Mouse (Mus musculus) gastrocnemius, adult 8-10 months (tissue): Measurements from ENCODE around the gene Atp5h. TPM values are rescaled to one million over a fixed set of nuclear protein-coding genes. Genes with fewer than 3 reads are reported as not detected.
"Not testable (repeated sequence)": the region's sequence is repeated elsewhere in the genome, so short reads cannot be mapped to it uniquely, and the experiment has no call there.

Experiments used
- DNase-seq, 2 experiments: peaks; one replicate each; pipeline ENCODE4 v3.0.0; 2022; ENCODE audit warnings: low spot score in 2 of 2
- total RNA-seq, 4 experiments: library from RNA; stranded (reverse); gene quantifications; 2 replicates each; pipeline ENCODE4 v1.2.4; 2022

The Atp5h gene
- total RNA-seq, 4 experiments from 2014 or later, result 638 to 797 (median 746) TPM

DNA sequence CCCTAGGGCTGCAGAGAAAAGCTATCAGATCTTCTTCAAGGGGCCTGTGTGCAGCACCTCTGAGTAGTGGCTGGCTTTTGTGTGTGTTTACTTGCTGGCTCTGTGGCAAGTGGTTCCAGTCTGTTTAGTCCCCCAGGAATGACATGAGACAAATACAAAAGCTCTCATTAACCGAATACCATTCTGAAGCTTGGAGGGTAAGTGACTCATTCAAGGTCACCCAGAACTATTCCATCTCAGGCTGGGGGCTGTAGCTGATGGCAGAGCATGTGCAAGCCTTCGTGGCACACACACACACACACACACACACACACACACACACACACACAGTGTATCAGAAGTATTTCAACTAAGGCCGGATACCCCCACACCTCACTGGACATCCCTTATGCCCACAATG, 19.6 kb downstream of the Atp5h start:
- DNase-seq, result no peak

DNA sequence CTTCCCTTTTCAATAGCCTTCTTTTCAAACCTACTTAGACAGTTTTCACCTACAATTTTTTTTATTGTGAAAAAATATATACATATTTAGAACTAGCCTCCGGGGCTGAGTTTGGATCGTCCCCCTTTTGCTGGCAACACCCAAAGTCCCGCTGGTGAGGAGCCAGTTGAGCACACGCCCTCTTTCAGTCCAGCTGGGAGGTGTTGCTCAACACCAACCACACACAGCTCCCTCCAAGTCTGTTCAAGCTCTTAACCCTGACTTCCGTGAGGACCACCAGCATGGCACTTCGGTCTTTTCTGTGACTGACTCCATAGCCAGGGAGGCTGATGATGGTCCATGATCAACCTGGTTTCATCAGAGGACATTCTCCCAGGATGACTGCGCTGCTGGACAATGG, 21.7 kb downstream of the Atp5h start:
- no peak for DNase-seq

DNA sequence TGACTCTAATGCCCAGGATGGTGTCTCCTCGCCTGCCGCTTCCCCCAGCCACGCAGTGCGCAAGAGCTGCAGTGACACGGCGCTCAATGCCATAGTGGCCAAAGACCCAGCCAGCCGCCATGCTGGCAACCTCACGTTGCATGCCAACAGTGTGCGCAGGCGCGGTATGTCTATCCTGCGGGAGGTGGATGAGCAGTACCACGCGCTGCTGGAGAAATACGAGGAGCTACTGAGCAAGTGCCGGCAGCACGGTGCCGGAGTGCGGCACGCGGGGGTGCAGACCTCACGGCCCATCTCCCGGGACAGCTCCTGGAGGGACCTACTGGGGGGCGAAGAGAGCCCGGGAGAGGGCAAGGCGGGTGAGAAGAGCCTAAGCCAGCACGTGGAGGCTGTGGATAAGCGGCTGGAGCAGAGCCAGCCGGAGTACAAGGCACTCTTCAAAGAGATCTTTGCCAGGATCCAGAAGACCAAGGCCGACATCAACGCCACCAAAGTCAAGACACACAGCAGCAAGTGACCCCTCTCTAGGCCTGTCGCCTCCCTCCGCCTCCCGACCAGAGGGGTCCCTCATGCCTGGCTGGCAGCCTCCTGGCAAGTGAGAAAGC, 25.9 kb downstream of the Atp5h start:
- DNase-seq, result no peak

DNA sequence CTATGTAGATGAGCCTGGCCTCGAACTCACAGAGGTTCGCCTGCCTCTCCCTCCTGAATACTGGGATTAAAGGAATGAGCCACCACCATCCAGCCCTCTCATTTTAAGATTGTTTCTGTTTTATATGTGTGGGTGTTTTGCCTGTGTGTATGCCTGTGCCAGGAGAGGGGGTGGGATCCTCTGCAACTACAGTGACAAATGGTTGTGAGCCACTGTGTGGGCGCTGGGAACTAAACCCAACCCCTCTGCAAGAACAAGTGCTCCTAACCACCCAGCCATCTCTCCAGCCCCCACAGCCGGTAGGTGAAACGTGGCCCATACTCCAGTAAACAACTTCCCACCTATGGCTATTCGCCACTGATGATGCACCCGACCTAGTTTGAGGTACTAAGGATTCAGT, 28.4 kb downstream of the Atp5h start:
- no peak for DNase-seq

DNA sequence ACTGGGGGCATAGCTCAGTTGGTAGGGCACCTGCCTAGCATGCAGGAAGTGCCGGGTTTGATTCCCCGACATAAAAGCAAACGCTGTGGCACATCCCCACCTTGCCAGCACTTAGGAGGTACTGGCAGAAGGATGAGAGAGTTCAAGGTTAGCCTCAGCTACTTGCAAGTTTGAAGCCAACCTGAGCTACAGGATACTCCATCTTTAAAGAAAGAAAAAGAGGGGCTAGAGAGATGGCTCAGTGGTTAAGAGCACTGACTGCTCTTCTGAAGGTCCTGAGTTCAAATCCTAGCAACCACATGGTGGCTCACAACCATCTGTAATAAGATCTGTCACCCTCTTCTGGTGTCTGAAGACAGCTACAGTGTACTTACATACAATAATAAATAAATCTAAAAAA, 32.9 kb downstream of the Atp5h start:
- not testable (repeated sequence) for DNase-seq

DNA sequence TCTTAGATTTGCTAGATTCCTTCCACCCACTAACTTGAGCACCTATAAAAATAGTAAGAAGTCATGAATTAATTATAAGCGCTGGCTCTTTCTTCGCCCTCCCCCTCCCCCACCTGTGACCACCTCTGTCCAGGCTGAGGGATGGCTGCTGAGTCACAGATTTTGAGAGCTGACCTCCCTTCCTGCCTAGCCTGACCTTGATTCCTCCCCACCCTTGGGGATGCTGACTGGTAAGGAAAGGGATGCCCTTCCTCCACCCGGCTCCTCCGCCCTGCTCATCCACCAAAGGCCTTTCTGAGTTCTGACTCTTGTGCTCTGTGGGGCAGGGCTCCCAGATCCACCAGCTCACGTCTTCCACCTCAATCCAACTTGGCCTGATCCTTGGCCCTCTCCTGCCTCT, 35.2 kb downstream of the Atp5h start:
- no peak for DNase-seq

DNA sequence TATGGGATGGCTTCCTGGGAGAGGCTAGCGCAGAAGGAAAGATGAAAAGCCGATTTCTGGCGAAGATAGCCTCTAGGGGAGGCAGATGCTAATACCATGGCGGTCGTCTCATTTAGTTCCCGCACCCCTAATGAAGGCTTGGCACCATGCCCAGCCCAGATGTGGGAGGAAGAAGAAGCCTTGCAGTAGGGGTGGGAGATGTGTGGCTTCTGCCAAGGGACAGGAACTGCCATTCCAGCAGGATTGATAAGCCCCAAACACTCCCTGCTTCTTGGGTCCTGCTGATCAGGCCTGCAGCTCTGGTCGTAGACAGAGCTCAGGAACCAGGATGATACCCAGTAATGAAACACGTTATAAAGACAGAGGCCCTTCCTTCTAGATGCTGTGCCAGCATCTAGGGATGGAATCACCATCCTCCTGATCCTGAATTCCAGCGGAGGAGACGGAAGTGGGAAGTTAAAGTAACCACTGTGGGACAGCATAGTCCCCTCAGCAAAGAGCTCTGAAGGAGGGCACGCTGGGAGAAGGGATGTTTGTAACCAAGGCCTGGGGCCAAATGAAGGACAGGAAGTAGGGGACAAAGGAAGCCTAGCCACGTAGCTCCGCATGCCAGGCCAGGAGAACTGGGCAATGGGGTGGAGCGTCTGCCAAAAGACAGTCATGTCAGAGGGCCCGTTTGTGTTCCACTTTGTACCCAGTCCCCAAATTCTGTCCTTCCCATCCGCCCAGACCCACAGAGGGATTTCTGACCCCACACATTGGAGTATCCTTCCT, 35.9 kb downstream of the Atp5h start:
- no peak for DNase-seq

DNA sequence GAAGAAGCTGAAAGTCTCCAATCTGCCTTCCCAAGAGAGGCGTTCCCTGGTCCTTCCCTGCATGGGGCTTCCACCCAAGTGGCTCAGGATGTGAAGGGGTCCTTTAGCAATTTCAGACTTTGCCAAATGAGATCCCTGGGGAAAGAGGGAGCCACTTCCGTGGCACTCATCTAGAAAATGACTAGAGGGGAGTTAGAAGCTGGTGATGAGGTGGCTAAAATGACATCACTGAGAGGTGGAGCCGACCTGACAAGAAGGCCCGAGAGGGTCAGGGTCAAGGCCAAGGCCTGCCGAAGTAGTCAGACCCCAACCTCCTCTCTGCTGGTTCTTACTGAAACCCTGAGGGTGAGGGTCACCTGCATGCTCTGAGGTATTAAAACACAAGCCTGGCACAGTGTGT, 36.9 kb downstream of the Atp5h start:
- DNase-seq, result no peak

DNA sequence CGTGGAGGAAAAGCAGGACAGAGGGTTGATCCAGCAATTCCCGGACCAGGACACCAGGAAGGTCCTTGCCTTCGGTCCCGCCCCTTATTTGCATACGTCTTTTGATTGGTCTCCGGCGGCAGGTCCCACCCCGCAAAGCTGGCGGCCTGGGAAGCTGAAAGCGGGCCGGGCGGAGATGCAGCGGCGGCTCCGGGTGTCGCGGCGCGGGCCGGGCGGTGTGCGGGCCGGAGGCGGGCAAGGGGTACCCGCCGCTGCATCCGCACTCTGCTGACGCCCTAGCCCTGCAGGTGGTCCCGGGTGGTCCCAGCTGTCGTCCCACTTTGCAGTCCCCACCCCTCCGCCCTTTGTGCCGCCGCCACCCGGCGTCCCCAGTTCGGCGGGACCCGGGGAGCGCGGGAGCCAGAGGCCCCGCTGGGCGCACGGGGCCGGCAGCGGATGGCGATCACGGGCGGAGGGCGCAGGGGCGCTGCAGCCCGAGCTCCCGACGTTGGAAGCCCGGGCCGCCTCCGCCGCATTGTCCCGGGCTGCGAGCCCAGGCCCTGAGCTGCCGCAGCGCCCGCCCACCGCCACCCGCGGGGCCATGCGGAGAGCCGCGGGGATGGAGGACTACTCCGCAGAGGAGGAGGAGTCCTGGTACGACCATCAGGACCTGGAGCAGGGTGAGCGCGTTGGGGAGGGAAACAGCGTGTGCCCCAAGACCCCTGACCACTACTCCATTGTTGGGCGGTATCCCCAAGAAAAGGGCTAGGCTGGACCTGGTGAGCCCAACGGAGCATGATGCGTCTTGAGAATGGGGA, 37.8 kb downstream of the Atp5h start, which contains the start of gene Cdr2l:
TSS of gene Cdr2l (plus strand) at position 174 of the 797 bp plus-strand sequence.
- peak; percentile 79 to 82 for DNase-seq

DNA sequence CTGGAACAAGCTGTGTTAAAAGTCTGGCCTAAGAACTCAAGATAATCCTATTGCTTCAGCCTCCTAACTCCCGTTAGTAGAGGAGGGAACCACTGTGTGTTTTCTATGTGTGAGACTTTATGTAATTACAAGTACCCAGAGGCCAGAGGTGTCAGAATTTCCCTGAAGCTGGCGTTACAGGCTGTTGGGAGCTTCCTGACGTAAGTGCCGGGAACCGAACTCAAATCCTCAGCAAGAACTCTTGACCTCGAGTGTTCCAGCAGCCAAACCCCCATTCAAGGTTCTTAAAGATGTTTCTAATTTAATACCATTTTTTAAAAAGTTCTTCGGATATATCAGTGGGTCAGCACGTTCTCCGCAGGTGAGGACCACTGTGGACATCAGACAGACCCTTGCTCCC, 38.5 kb downstream of the Atp5h start:
- DNase-seq, result no peak

DNA sequence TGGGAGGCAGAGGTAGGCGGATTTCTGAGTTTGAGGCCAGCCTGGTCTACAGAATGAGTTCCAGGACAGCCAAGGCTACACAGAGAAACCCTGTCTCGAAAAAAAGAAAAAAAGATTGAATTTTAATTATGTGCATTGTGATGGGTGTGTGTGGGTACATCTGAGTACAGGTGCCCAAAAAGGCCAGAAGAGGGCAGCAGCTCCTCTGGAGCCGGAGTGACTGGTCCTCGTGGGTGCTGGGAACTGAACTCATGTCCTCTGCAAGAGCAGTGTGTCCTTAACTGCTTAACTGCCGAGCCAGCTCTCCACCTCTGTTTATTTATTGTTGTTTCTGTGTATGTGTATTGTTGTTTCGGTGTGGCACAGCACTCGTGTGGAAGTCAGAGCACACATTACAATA, 41.9 kb downstream of the Atp5h start:
- DNase-seq, result no peak

DNA sequence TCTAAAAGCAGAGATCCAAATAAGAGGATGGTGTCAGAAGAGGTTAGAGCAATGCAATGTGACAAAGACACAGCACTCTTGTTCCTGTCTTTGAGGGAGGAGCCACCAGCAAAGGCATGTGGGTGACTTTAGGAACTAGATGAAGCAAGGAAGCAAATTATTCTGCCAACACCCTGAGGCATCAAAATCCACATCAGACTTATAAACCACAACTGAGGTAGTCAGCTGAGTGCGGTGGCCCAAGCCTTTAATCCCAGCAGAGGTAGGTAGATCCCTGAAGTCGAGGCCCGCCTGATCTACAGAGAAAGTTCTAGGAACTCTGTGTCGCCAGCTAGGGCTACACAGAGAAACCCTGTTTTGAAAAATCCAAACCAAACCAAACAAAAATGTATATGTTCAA, 42.5 kb downstream of the Atp5h start:
- DNase-seq, result no peak

DNA sequence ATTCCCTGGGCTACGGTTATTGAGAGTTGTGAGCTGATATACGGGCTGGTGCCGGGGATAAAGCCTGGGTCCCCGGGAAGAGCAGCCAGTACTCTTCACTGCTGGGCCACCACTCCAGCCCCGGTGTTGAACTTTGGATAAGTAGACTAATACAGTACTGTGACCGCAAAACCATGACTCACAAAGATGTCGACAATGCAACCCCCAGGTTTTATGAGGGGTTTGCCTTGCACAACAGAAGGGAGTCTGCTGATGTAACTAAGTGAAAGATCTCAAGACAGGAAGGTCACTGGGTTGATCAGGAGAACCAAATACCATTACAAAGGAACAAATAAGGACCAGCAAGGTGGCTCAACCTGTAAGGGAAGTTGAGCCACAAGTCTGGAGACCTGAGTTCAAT, 43.0 kb downstream of the Atp5h start:
- DNase-seq, result no peak

DNA sequence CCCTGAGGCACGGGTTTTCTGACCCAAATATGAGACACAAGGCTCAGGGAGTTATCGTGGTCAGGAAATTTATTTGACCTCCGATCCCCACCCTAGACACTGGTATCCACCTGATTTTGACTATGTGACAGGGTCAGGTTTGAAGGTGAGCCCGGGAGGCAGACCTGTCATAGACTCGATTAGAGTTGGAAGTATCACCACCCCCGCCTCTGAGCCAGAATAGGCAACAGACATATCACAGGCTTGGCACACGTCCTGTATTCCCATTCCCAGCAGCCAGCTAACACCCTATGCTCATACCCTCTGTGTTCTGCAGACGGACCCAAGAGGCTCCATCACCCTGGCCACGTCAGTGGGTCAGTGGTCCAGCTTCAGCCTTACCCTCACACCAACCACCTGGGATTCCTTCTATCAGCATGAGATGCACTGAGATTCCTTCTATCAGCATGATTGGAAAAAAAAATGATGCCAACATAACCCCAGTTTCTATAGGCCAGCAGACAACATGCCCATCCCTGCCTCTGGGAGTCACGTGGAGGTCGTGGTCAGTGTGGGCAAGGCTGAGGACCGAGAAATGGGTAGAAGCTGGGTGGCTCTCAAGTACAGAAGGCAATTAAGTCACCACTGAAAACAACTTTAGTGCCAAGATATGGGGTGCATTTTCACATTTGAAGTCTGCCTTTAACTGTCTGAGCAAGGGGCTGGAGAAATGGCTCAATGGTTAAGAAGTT, 44.9 kb downstream of the Atp5h start:
- DNase-seq, result no peak

DNA sequence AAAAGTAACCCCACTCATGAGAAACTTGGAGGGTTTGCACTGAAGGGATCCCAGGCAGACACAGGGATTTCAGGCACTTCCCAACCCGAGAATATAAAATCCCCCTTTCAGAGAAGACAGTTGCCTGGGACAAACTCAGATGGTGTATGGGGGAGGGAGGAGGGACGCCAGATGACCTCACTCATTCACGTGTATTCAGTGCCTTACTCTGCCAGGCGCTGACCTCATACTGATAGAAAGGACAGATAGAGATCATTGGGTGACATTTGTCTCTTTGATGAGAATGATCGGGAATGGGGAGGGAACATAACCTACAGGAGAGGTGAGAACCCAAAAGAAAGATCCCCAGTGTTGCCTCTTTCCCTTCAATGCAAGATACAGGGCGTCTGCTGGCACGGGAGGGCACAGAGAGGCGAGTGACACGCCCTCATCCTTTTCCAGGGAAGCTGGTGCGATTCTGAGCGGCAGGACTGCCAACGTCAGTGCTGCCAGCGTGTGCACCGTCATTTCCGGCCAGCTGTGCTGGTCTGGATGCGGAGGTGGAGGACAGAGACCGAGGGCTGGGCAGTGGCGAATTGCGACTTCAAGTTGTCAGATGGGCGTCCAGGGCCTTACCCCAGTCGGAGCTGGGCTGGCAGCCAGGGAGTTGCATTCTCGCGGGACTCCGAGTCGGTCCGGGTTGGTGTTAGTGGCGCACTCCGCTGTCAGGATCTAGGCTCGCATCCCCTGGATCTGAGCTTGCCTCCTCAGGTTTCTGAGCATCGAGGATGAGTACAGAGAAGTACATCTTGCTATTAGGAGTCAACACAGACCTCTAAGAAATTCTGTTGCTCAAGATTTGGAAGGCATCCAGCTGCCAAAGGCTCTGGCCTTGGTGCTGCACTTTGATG, 45.7 kb downstream of the Atp5h start:
- DNase-seq, result peak; percentile 46 to 59

DNA sequence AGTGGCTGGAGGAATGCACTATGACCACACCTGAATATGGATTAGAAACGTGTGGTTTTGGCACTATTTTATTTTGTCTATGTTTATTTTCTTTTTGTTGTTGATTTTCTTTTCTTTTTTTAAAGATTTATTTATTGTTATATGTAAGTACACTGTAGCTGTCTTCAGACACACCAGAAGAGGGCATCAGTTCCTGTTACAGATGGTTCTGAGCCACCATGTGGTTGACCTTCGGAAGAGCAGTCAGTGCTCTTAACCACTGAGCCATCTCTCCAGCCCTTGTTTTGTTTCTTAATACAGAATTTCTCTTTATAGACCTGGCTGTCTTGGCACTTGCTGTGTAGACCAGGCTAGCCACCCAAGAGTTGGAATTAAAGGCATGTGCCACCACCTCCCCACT, 47.0 kb downstream of the Atp5h start:
- DNase-seq, result no peak

DNA sequence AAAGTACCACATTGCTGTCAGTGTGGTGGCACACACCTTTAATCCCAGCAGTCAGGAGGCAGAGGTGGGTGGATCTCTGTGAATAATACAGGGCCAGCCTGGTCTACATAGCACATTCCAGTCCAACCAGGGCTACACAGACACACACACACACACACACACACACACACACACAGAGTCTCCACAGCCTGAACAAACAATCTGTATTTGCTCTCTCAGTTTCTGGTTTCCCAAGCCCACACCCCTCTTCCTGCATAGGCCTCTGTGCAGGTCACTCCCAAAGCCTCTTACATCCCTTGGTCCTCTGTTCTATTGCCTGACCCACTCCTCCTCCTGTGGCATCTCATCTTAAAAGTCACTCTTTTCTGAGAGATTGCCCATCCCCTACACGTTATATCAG, 47.7 kb downstream of the Atp5h start:
- DNase-seq, result no peak

DNA sequence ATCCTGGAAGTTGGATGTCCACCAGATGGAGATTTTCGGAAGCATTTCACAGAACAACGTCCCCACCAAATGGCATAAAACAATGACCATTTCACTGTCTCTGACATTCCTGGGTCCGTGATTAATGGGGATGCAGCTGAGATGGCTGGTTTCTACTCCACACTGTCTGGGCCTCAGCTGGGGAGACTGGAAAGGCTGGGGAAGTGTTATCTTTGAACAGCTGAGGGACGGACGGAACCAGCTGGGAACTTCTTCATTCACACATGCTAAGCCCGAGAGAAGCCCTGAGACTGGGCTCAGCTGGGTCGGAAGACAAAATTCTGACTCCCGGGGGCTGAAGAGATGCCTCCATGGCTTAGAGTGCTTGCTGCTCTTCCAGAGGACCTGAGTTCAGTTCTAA, 48.4 kb downstream of the Atp5h start:
- DNase-seq, result no peak

DNA sequence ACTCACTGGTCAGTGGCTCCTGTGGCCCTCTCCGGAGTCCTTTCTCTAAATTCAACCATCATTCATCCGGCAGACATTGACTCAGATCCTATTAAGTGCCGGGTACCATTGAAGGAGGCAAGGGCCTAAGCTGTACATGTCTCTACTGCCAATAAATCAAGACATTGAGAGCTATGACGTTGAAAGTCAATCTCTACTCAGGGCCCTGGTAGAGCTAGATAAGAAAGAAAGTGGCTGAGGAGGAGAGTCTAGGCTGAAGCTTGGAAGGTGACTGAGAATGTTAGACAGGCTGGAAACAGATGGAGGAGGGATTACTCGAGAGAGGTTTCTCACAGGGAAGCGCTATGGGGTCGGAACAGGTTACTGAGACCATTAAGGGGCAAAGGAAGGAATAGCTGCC, 49.4 kb downstream of the Atp5h start:
- DNase-seq, result no peak

DNA sequence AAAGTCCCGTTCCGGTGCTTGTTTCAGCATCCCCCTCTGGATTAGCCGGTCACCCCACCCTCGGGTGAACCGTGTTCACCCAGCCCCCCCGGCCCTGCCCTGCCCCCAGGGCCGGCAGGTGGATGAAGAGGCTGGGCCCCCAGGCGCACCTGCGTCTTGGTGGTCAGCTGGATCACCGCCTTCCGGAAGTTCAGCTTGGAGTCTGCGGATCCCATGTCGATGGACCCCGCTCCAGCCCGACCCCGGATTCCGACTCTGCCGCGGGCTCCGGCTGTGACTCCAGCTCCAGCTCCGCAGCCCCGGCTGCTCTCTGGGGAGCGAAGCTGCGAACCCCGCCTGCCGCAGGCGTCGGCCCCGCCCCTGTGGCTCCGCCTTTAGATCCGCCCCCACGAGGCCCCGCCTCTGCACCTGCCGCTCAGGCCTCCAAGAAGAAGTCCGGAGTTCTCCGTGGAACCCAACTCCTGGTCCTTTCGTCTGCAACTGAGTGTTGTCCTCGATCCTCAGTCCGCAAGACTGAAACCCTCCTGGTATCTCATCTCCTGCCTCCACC, 52.3 kb downstream of the Atp5h start, which contains the start of gene Hid1:
TSS of gene Hid1 (minus strand) at position 362 of the 550 bp plus-strand sequence.
- peak; percentile 55 for DNase-seq
